Mouse (Mus musculus) stomach, postnatal 0 days (tissue): ENCODE results near the gene Speg. TPM values are rescaled to one million over a fixed set of nuclear protein-coding genes. Genes with fewer than 3 reads are reported as not detected.
A peak's percentile ranks its signal among the peaks of the same experiment; 100 is the strongest.

Experiments used
- ATAC-seq: fragments of 200-750 bp; cut with Nextera tagmentation; 2 replicates; pipeline ENCODE4 v1.8.0; 2017; ENCODE audit not compliant: low FRiP score, low TSS enrichment
- DNase-seq: peaks from one replicate; pipeline ENCODE4 v3.0.0-alpha.2; 2016; ENCODE audit warnings: low spot score
- H3K27ac ChIP-seq: fragments of 300-500 bp; sonication (generic); replicated peaks from 2 replicates; pipeline ENCODE4 v1.5.1; 2014; ENCODE audit warnings: mild to moderate bottlenecking, control low read depth
- H3K27me3 ChIP-seq: fragments of 300-500 bp; sonication (generic); 2 replicates; pipeline ENCODE4 v1.6.1; 2014; ENCODE audit warnings: low read length; ENCODE audit not compliant: control insufficient read depth, insufficient read depth
- H3K36me3 ChIP-seq: fragments of 300-500 bp; sonication (generic); 2 replicates; pipeline ENCODE4 v1.6.1; 2014; ENCODE audit warnings: low read length, mixed read lengths; ENCODE audit not compliant: control insufficient read depth, insufficient read depth
- H3K4me1 ChIP-seq: fragments of 300-500 bp; sonication (generic); replicated peaks from 2 replicates; pipeline ENCODE4 v1.6.1; 2014; ENCODE audit warnings: antibody characterized with exemption; ENCODE audit not compliant: control insufficient read depth, insufficient read depth
- H3K4me2 ChIP-seq: fragments of 300-500 bp; sonication (generic); replicated peaks from 2 replicates; pipeline ENCODE4 v1.6.1; 2014; ENCODE audit warnings: low read depth, mild to moderate bottlenecking, control low read depth, moderate library complexity
- H3K4me3 ChIP-seq: fragments of 300-500 bp; sonication (generic); 2 replicates; pipeline ENCODE4 v1.5.1; 2014; ENCODE audit warnings: low read depth, low read length, control low read depth
- H3K9ac ChIP-seq: fragments of 300-500 bp; sonication (generic); 2 replicates; pipeline ENCODE4 v1.6.1; 2014; ENCODE audit warnings: mild to moderate bottlenecking, low read length, control low read depth, mixed read lengths
- H3K9me3 ChIP-seq: fragments of 300-500 bp; sonication (generic); 2 replicates; pipeline ENCODE4 v1.6.1; 2016; ENCODE audit warnings: low read length; ENCODE audit not compliant: control insufficient read depth
- CTCF ChIP-seq: IDR thresholded peaks from 2 replicates; pipeline ENCODE4 v1.5.1; 2016; ENCODE audit warnings: antibody characterized with exemption, low read depth, mild to moderate bottlenecking, moderate library complexity
- EP300 ChIP-seq: optimal IDR thresholded peaks from 2 replicates; pipeline ENCODE3; 2016; ENCODE audit warnings: antibody characterized with exemption
- WGBS: fragments of 180-500 bp; shearing (Covaris S2); extraction: QIAGEN DNeasy Blood & Tissue Kit; methylation state at CpG from one replicate; pipeline ENCODE4 v1.1.7; 2014; 5-methylcytosine and 5-hydroxymethylcytosine counted together
- polyA plus RNA-seq: library from polyadenylated mRNA; unstranded; fragments of >200 nt; fragmentation: Nextera tagmentation; extraction: Ambion mirVana; gene quantifications from 2 replicates; pipeline ENCODE4 v1.2.1, GENCODE M21; 2015

Speg gene
- polyA plus RNA-seq, 1 experiment from 2014 or later = 30.0 TPM

DNA sequence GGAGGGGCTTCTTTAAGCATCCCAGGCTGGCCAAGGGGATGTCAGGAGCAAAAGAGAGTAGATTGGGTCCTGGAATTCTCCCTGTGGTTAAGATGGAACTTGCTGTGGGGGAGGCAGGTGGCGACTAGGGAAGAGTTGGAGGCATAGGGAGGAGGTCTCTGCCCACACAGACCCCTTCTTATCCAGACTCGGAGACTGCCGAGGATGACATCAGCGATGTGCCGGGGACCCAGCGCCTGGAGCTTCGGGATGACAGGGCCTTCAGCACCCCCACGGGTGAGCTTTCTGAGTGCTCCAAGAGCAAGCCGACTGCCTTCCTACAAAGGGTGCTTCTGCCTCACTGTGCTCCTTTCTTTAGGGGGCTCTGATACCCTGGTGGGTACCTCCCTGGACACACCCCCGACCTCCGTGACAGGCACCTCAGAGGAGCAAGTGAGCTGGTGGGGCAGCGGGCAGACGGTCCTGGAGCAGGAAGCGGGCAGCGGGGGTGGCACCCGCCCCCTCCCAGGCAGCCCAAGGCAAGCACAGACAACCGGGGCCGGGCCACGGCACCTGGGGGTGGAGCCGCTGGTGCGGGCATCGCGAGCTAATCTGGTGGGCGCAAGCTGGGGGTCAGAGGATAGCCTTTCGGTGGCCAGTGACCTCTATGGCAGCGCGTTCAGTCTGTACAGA is 9.5 kb downstream of the Speg start:
- ATAC-seq (no peak), DNase-seq (no peak)
- H3K9ac ChIP-seq = no peak overlapping the region
- no peaks in the 10 kb centered on the region for H3K27me3 ChIP-seq
- peaks cover 3% of the 10 kb centered on the region; the same call in 1 of the 2 replicates for H3K36me3 ChIP-seq
- H3K27ac ChIP-seq = no peak overlapping the region
- 0 out of 2 replicates have a peak, but pooled peaks cover 5% of the 10 kb centered on the region for H3K4me1 ChIP-seq
- TF ChIP-seq EP300 = no peak
- TF ChIP-seq CTCF = no peak
- H3K9me3 ChIP-seq = no peaks in the 10 kb centered on the region
- no peak overlapping the region for H3K4me3 ChIP-seq
- no peak overlapping the region for H3K4me2 ChIP-seq
- 84% methylated on average over 27 of the region's 27 CpGs for WGBS

- Histone ChIP-seq H3K4me2 (no peak overlapping the region), H3K36me3 (peaks cover 3% of the 10 kb centered on the region; the same call in 1 of the 2 replicates), H3K9ac (no peak overlapping the region), H3K9me3 (no peaks in the 10 kb centered on the region), H3K4me3 (no peak overlapping the region), H3K27me3 (no peaks in the 10 kb centered on the region), H3K4me1 (0 out of 2 replicates have a peak, but pooled peaks cover 5% of the 10 kb centered on the region), H3K27ac (0 out of 2 replicates have a peak overlapping the region, but pooled peaks have one; percentile 13)
- no peak for DNase-seq
- WGBS = 68% methylated on average over 20 of the region's 20 CpGs
- ATAC-seq = no peak
- TF ChIP-seq CTCF (no peak), EP300 (no peak)
These were observed 10.1 kb downstream of the Speg start for GRCm38 (mm10) chr1:75385142-75385730.

DNA sequence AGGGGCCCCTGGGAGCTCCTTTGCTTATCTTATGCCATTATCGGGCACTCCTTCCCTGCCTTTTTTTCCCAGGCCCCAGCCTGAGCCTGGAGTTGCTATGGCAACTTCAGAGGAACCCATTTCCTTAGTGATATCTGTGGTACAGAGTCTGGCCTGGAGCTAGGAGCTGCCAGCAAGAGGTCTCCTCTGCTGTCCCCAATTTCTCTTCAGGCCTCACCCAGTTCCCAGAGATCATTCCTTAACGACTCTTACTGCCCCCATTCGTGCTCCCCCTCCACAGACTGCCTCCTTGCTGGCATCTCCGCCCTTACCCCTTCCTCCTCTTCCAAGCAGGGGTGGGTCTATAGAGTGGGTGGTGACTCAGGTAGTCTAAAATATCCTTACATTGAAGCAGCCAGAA is 11.1 kb downstream of the Speg start:
- H3K4me1 ChIP-seq = 0 out of 2 replicates have a peak, but pooled peaks cover 5% of the 10 kb centered on the region
- peaks cover 3% of the 10 kb centered on the region; the same call in 1 of the 2 replicates for H3K36me3 ChIP-seq
- ATAC-seq = no peak
- no peak for DNase-seq
- no peak overlapping the region for H3K27ac ChIP-seq
- H3K9ac ChIP-seq = no peak overlapping the region
- H3K9me3 ChIP-seq = no peaks in the 10 kb centered on the region
- TF ChIP-seq EP300 (no peak), CTCF (no peak)
- H3K27me3 ChIP-seq = no peaks in the 10 kb centered on the region
- no peak overlapping the region for H3K4me2 ChIP-seq
- WGBS = 29% methylated on average over 4 of the region's 4 CpGs
- H3K4me3 ChIP-seq = no peak overlapping the region

GRCm38 (mm10) chr1:75387469-75387928 is 12.4 kb downstream of the Speg start:
- Histone ChIP-seq H3K4me3 (no peak overlapping the region), H3K4me2 (peak overlapping the region; percentile 11; the same call in 1 of the 2 replicates), H3K27ac (no peak overlapping the region), H3K4me1 (0 out of 2 replicates have a peak, but pooled peaks cover 3% of the 10 kb centered on the region), H3K9ac (peak overlapping the region; percentile 23; the same call in 1 of the 2 replicates), H3K9me3 (no peaks in the 10 kb centered on the region), H3K36me3 (peaks cover 3% of the 10 kb centered on the region; the same call in 1 of the 2 replicates), H3K27me3 (no peaks in the 10 kb centered on the region)
- ATAC-seq = 0 out of 2 replicates have a peak, but pooled peaks have one; percentile 3
- TF ChIP-seq EP300 (no peak), CTCF (no peak)
- 44% methylated on average over 7 of the region's 7 CpGs for WGBS
- DNase-seq = no peak

DNA sequence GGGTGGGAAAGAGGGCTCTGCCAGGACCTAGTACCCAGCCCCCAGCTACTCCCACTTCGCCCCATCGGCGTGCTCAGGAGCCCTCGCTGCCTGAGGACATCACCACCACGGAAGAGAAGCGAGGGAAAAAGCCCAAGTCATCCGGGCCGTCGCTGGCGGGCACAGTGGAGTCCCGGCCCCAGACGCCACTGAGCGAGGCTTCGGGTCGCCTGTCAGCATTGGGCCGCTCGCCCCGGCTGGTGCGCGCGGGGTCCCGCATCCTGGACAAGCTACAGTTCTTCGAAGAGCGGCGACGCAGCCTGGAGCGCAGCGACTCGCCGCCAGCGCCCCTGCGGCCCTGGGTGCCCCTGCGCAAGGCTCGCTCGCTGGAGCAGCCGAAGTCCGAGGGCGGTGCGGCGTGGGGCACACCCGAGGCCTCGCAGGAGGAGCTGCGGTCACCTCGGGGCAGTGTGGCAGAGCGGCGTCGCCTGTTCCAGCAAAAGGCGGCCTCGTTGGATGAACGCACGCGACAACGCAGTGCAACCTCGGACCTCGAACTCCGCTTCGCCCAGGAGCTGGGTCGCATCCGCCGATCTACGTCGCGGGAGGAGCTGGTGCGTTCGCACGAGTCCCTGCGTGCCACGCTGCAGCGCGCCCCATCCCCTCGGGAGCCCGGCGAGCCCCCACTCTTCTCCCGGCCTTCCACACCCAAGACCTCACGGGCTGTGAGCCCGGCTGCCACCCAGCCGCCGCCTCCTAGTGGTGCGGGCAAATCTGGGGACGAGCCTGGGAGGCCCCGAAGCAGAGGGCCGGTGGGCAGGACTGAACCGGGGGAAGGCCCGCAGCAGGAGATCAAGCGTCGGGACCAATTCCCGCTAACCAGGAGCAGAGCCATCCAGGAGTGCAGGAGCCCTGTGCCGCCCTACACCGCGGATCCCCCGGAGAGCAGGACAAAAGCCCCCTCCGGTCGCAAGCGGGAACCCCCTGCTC is 13.1 kb downstream of the Speg start:
- H3K27me3 ChIP-seq = no peaks in the 10 kb centered on the region
- DNase-seq (peak; percentile 51), ATAC-seq (0 out of 2 replicates have a peak, but pooled peaks have one; percentile 19)
- H3K4me1 ChIP-seq = 0 out of 2 replicates have a peak, but pooled peaks cover 3% of the 10 kb centered on the region
- 0 out of 2 replicates have a peak overlapping the region, but pooled peaks have one; percentile 8 for H3K4me3 ChIP-seq
- no peak overlapping the region for H3K27ac ChIP-seq
- no peaks in the 10 kb centered on the region for H3K9me3 ChIP-seq
- peak overlapping the region; percentile 11; the same call in 1 of the 2 replicates for H3K4me2 ChIP-seq
- H3K36me3 ChIP-seq = peaks cover 3% of the 10 kb centered on the region; the same call in 1 of the 2 replicates
- WGBS = 28% methylated on average over 94 of the region's 94 CpGs
- no peak for TF ChIP-seq EP300
- peak; percentile 35; the same call in 1 of the 2 replicates for TF ChIP-seq CTCF
- peak overlapping the region; percentile 23; the same call in 1 of the 2 replicates for H3K9ac ChIP-seq
